Comparison of ENCODE assay signal across 22 mouse cellular contexts in the genomic region with DNA sequence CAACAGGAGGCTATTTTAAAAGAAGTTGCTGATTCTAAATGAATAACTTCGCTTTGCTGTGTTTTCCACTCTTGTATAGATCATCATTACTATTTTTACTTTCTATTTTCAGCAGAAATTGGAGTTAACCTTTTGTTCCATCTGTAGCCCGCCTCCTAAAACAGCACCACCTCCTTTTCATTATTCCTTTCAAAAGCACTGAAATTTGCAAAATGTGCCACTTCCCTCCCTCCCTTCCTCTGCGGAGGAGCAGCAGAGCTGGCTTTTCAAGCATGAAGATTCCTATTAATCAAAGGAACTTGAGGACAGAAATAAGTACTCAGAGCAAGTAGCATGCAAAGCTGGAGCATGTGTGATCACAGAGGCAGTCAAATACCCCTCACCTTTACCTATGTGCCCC.
DNase-seq lines count a peak whose midpoint lies in the region; ATAC-seq lines count a peak whose summit lies in the region.
"Had no signal": no experiment of that assay in that cellular context is flagged by ENCODE, and none has a peak within 500 bp of the region (broad histone marks: within the 10 kb centered on the region; RNA-seq: fewer than 3 reads in every experiment).

No protein-coding gene starts in this region.

- peak; percentile 55 for ATAC-seq in frontal cortex, adult (ENCODE audit: low TSS enrichment)
- no peak for ATAC-seq in heart, embryonic 12.5 days (ENCODE audit: insufficient number of reproducible peaks, low FRiP score)

- H3K27me3 ChIP-seq in heart, embryonic 12.5 days (replicated peaks), result no peaks in the 10 kb centered on the region
- H3K27me3 ChIP-seq: heart, embryonic 15.5 days; hindbrain, embryonic 13.5 days; kidney, embryonic 15.5 days; neural tube, embryonic 12.5 days had no signal

- 61% methylated on average over 3 of the region's 3 CpGs for WGBS in heart, embryonic 12.5 days

- no peak for DNase-seq in frontal cortex, postnatal 25 days (ENCODE audit: low spot score in 2 of 2)
- DNase-seq in right cerebral cortex, adult 18-20 months, result peak; percentile 37
- no peak for DNase-seq in right cerebral cortex, postnatal 14 days
- DNase-seq in layer of hippocampus, adult 18-20 months (ENCODE audit: low spot score in 2 of 2), result peak; percentile 11 to 39
- peak; percentile 16 to 33 for DNase-seq in left cerebral cortex, postnatal 25 days (ENCODE audit: low spot score in 2 of 2)
- DNase-seq in adrenal gland, postnatal 4 days (ENCODE audit: low spot score in 2 of 2), result no peak
- DNase-seq: adrenal gland, postnatal 25 days; cerebellum, adult 11 months; cerebellum, postnatal 10 days; heart, postnatal 36 days; kidney, adult 11 months; lung, postnatal 4 days; midbrain, embryonic 14.5 days; thymus, postnatal 25 days had no signal

- no peak overlapping the region for H3K4me3 ChIP-seq in heart, embryonic 12.5 days
- H3K4me3 ChIP-seq: embryonic facial prominence, embryonic 10.5 days; forebrain, embryonic 10.5 days; heart, embryonic 15.5 days; hindbrain, embryonic 13.5 days; kidney, embryonic 15.5 days; neural tube, embryonic 12.5 days had no signal

- H3K4me1 ChIP-seq in heart, embryonic 12.5 days (replicated peaks), result no peaks in the 10 kb centered on the region
- H3K4me1 ChIP-seq: embryonic facial prominence, embryonic 10.5 days; forebrain, embryonic 10.5 days; heart, embryonic 15.5 days; hindbrain, embryonic 13.5 days; kidney, embryonic 15.5 days; neural tube, embryonic 12.5 days had no signal

- no peak overlapping the region for H3K4me2 ChIP-seq in heart, embryonic 12.5 days
- H3K4me2 ChIP-seq: heart, embryonic 15.5 days; hindbrain, embryonic 13.5 days; kidney, embryonic 15.5 days; neural tube, embryonic 12.5 days had no signal

- intact Hi-C loops in left cerebral cortex, postnatal 25 days (cut with DNase I), result no loop called here

- no peaks in the 10 kb centered on the region for H3K9me3 ChIP-seq in heart, embryonic 12.5 days (replicated peaks)
- H3K9me3 ChIP-seq: embryonic facial prominence, embryonic 10.5 days; forebrain, embryonic 10.5 days; heart, embryonic 15.5 days; hindbrain, embryonic 13.5 days; kidney, embryonic 15.5 days; neural tube, embryonic 12.5 days had no signal

- no peaks in the 10 kb centered on the region for H3K36me3 ChIP-seq in heart, embryonic 12.5 days
- H3K36me3 ChIP-seq: embryonic facial prominence, embryonic 10.5 days; forebrain, embryonic 10.5 days; heart, embryonic 15.5 days; hindbrain, embryonic 13.5 days; kidney, embryonic 15.5 days; neural tube, embryonic 12.5 days had no signal

- H3K9ac ChIP-seq in heart, embryonic 12.5 days, result no peak overlapping the region
- H3K9ac ChIP-seq: heart, embryonic 15.5 days; hindbrain, embryonic 13.5 days; kidney, embryonic 15.5 days; neural tube, embryonic 12.5 days had no signal

- H3K27ac ChIP-seq in heart, embryonic 12.5 days (ENCODE audit: poor library complexity, severe bottlenecking), result no peak overlapping the region
- H3K27ac ChIP-seq: embryonic facial prominence, embryonic 10.5 days; forebrain, embryonic 10.5 days; heart, embryonic 15.5 days; hindbrain, embryonic 13.5 days; kidney, embryonic 15.5 days; neural tube, embryonic 12.5 days had no signal

Comparison
In these comparisons a context has a peak if more than half of its experiments do, and no peak if none do; other contexts are left out.
1. DNase-seq: peak in right cerebral cortex, adult 18-20 months (single experiment), layer of hippocampus, adult 18-20 months (2 of 2) and left cerebral cortex, postnatal 25 days (2 of 2); none in frontal cortex, postnatal 25 days (0 of 2), right cerebral cortex, postnatal 14 days (single experiment) and adrenal gland, postnatal 4 days (0 of 2).